Comparison of ENCODE assay signal across 21 mouse cellular contexts in genomic region chr13:38269055-38269692, GRCm38 (mm10).
DNase-seq lines count a peak whose midpoint lies in the region; ATAC-seq and TF ChIP-seq lines count a peak whose summit lies in the region.
"Had no signal": no experiment of that assay in that cellular context is flagged by ENCODE, and none has a peak within 500 bp of the region (broad histone marks: within the 10 kb centered on the region; RNA-seq: fewer than 3 reads in every experiment).

No protein-coding gene starts in this region.

- H3K36me3 ChIP-seq in CH12.LX (replicated peaks in 1 of 2; ENCODE audit: control insufficient read depth in 1 of 2, insufficient read depth in 1 of 2, low read length in 1 of 2) = no peaks in the 10 kb centered on the region
- H3K36me3 ChIP-seq in splenic B cell, adult 2 months (ENCODE audit: control insufficient read depth, insufficient read depth, low read length, poor library complexity, severe bottlenecking) = no peaks in the 10 kb centered on the region
- no peaks in the 10 kb centered on the region for H3K36me3 ChIP-seq in forebrain, embryonic 10.5 days (replicated peaks)
- H3K36me3 ChIP-seq: embryonic facial prominence, embryonic 10.5 days; embryonic facial prominence, embryonic 12.5 days; forebrain, embryonic 12.5 days had no signal

- no peak for TF ChIP-seq RAD21 in CH12.LX (IDR thresholded peaks at IDR 0.05; ENCODE audit: low read depth, low read length)

- WGBS in forebrain, embryonic 10.5 days = 89% methylated on average over 8 of the region's 8 CpGs

- dilution Hi-C loops in CH12.LX (cut with MboI; ENCODE audit: extremely low pct_ligation_motif_present, extremely low pct_unique_long_range_greater_than_20kb, low sequenced_read_pairs) = no loop called here

- in situ Hi-C loops in CH12.LX (cut with MboI; ENCODE audit: low pct_ligation_motif_present, low pct_unique_long_range_greater_than_20kb, low sequenced_read_pairs) = no loop called here

- peak overlapping the region; percentile 19; the same call in 1 of the 2 replicates for H3K9ac ChIP-seq in CH12.LX (ENCODE audit: insufficient read depth, low read depth)
- H3K9ac ChIP-seq: embryonic facial prominence, embryonic 12.5 days; forebrain, embryonic 12.5 days had no signal

- no peak for TF ChIP-seq POLR2A in CH12.LX (IDR thresholded peaks at IDR 0.05; ENCODE audit: low read depth, low read length)

- no peak for ATAC-seq in granulocyte monocyte progenitor cell, adult 5-6 weeks (replicated peaks; ENCODE audit: poor library complexity, severe bottlenecking)
- ATAC-seq: activated CD4-positive, CD25-positive, alpha-beta regulatory T cell, adult 4 months; forebrain, embryonic 14.5 days; forebrain, embryonic 16.5 days; Patski had no signal

- H3K27me3 ChIP-seq in CH12.LX (replicated peaks) = no peaks in the 10 kb centered on the region
- no peaks in the 10 kb centered on the region for H3K27me3 ChIP-seq in splenic B cell, adult 2 months (ENCODE audit: control insufficient read depth, insufficient read depth, low read length, poor library complexity, severe bottlenecking)
- H3K27me3 ChIP-seq in forebrain, embryonic 10.5 days (ENCODE audit: poor library complexity, severe bottlenecking) = no peaks in the 10 kb centered on the region
- H3K27me3 ChIP-seq: embryonic facial prominence, embryonic 12.5 days; forebrain, embryonic 12.5 days; Patski had no signal

- peak; percentile 75 for DNase-seq in A20 (ENCODE audit: low read depth, low spot score)
- peak; percentile 65 for DNase-seq in CH12.LX (ENCODE audit: extremely low read depth)
- peak; percentile 8 for DNase-seq in splenic B cell, adult 2 months (ENCODE audit: low read depth, low spot score)
- no peak for DNase-seq in forebrain, embryonic 10.5 days (ENCODE audit: extremely low spot score, low spot score)
- DNase-seq: adrenal gland, adult 8-10 months; adrenal gland, postnatal 14 days; adrenal gland, postnatal 36 days; B cell, adult 2 months; cerebellum, adult 11-12 months; cerebellum, adult 2 months; cerebellum, adult 9-10 months; cerebellum, postnatal 10 days; cerebellum, postnatal 25 days had no signal

- H3K4me2 ChIP-seq in CH12.LX (ENCODE audit: insufficient read depth, low read depth, poor library complexity, severe bottlenecking) = peak overlapping the region; percentile 44
- H3K4me2 ChIP-seq: embryonic facial prominence, embryonic 12.5 days; forebrain, embryonic 12.5 days had no signal

- peak overlapping the region; percentile 88 for H3K27ac ChIP-seq in CH12.LX (ENCODE audit: insufficient read depth, low read depth)
- H3K27ac ChIP-seq in forebrain, embryonic 10.5 days = no peak overlapping the region
- H3K27ac ChIP-seq: embryonic facial prominence, embryonic 10.5 days; embryonic facial prominence, embryonic 12.5 days; forebrain, embryonic 12.5 days had no signal

- peak overlapping the region in 2 of 3 experiments; percentile 25 to 46 for H3K4me3 ChIP-seq in CH12.LX (replicated peaks in 1 of 3; ENCODE audit: low read depth in 2 of 3, low read length in 2 of 3, poor library complexity in 1 of 3)
- no peak overlapping the region for H3K4me3 ChIP-seq in forebrain, embryonic 10.5 days
- H3K4me3 ChIP-seq: embryonic facial prominence, embryonic 10.5 days; embryonic facial prominence, embryonic 12.5 days; forebrain, embryonic 12.5 days had no signal

- TF ChIP-seq EP300 in CH12.LX (IDR thresholded peaks at IDR 0.05; ENCODE audit: low read length) = peak; percentile 83

- H3K4me1 ChIP-seq in CH12.LX (ENCODE audit: control insufficient read depth in 1 of 2, insufficient read depth in 2 of 2) = peaks cover 8 to 11% of the 10 kb centered on the region in 2 experiments; a peak in 3 of 4 replicates
- H3K4me1 ChIP-seq in forebrain, embryonic 10.5 days = no peaks in the 10 kb centered on the region
- H3K4me1 ChIP-seq: embryonic facial prominence, embryonic 10.5 days; embryonic facial prominence, embryonic 12.5 days; forebrain, embryonic 12.5 days had no signal

- H3K79me2 ChIP-seq in CH12.LX (replicated peaks; ENCODE audit: control insufficient read depth, extremely low read depth, insufficient read depth, poor library complexity, severe bottlenecking) = no peaks in the 10 kb centered on the region

- TF ChIP-seq CTCF in CH12.LX (conservative IDR thresholded peaks at IDR 0.05 in 1 of 2, IDR thresholded peaks at IDR 0.05 in 1 of 2; ENCODE audit: low read depth in 2 of 2, low read length in 2 of 2) = no peak

- H3K9me3 ChIP-seq in CH12.LX (replicated peaks; ENCODE audit: low read length) = peaks cover 10% of the 10 kb centered on the region
- H3K9me3 ChIP-seq in forebrain, embryonic 10.5 days = peaks cover 6% of the 10 kb centered on the region; the same call in 1 of the 2 replicates
- H3K9me3 ChIP-seq: embryonic facial prominence, embryonic 12.5 days; forebrain, embryonic 12.5 days had no signal

TF ChIP-seq in CH12.LX, 34 proteins besides CTCF, POLR2A, EP300 and RAD21:
- TF ChIP-seq POLR2AphosphoS2 (IDR thresholded peaks at IDR 0.05; ENCODE audit: low read depth, low read length) (no peak), USF1 (IDR thresholded peaks at IDR 0.05; ENCODE audit: low read depth, low read length) (peak; percentile 38), MEF2A (IDR thresholded peaks at IDR 0.05; ENCODE audit: borderline replicate concordance, low read depth, low read length) (peak; percentile 78), CHD2 (IDR thresholded peaks at IDR 0.05; ENCODE audit: low read length) (peak; percentile 59; the same call in 1 of the 2 replicates), SIN3A (IDR thresholded peaks at IDR 0.05; ENCODE audit: low read length) (0 out of 2 replicates have a peak, but pooled peaks have one; percentile 48), JUND (conservative IDR thresholded peaks at IDR 0.05; ENCODE audit: low read depth, low read length) (peak; percentile 49; the same call in 1 of the 2 replicates), JUN (IDR thresholded peaks at IDR 0.05; ENCODE audit: insufficient read depth, low read depth, low read length) (no peak), ELF1 (IDR thresholded peaks at IDR 0.05; ENCODE audit: low read depth, low read length) (peak; percentile 58; the same call in 1 of the 2 replicates), MAZ (IDR thresholded peaks at IDR 0.05; ENCODE audit: low read depth, low read length) (no peak), HCFC1 (IDR thresholded peaks at IDR 0.05; ENCODE audit: low read depth, low read length) (peak; percentile 46), MXI1 (IDR thresholded peaks at IDR 0.05; ENCODE audit: low read depth, low read length) (0 out of 2 replicates have a peak, but pooled peaks have one; percentile 32), KAT2A (IDR thresholded peaks at IDR 0.05; ENCODE audit: insufficient replicate concordance, low read length) (no peak), BHLHE40 (IDR thresholded peaks at IDR 0.05; ENCODE audit: low read depth, low read length) (peak; percentile 86), ETS1 (conservative IDR thresholded peaks at IDR 0.05; ENCODE audit: low read depth, low read length) (peak; percentile 59), UBTF (IDR thresholded peaks at IDR 0.05; ENCODE audit: low read depth, low read length) (no peak), ZKSCAN1 (IDR thresholded peaks at IDR 0.05; ENCODE audit: borderline replicate concordance, low read depth, low read length) (no peak), MAX (IDR thresholded peaks at IDR 0.05; ENCODE audit: low read length) (peak; percentile 63), E2F4 (IDR thresholded peaks at IDR 0.05; ENCODE audit: insufficient replicate concordance, low read depth, low read length) (no peak), RCOR1 (conservative IDR thresholded peaks at IDR 0.05; ENCODE audit: low read depth, low read length) (0 out of 2 replicates have a peak, but pooled peaks have one; percentile 40), IRF4 (IDR thresholded peaks at IDR 0.05; ENCODE audit: low read depth, low read length) (peak; percentile 58; the same call in 1 of the 2 replicates), TCF12 (IDR thresholded peaks at IDR 0.05; ENCODE audit: low read depth, low read length) (peak; percentile 52; the same call in 1 of the 2 replicates)
